In the genomic region with DNA sequence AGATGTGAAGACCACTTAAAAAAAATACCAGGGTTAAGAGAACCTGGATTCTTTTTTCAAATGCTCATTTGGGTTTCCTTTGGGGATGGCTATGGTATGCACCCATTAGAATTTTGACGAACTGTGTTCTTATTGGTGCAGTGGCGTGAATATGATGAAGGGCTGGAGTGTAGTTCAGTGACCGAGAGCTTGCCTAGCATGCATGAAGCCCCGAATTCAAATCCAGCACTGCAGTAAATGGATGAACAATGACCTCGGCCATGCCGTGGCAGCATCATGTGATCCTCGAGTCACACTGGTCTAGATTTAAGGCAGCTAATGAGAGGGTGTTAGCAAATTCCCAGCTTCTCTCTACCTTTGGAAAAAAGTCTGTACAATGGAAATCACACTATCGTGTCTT, we compare ENCODE assay signal across 8 mouse cellular contexts.
DNase-seq lines count a peak whose midpoint lies in the region; ATAC-seq and TF ChIP-seq lines count a peak whose summit lies in the region.

No protein-coding gene starts in this region.

- no peak overlapping the region for H3K9ac ChIP-seq in intestine, embryonic 14.5 days (ENCODE audit: low read length)
- no peak overlapping the region for H3K9ac ChIP-seq in intestine, postnatal 0 days (ENCODE audit: low read depth, low read length)
- H3K9ac ChIP-seq in embryonic facial prominence, embryonic 13.5 days, result no peak overlapping the region
- peak overlapping the region; percentile 53 for H3K9ac ChIP-seq in hindbrain, embryonic 14.5 days
- H3K9ac ChIP-seq in midbrain, postnatal 0 days (replicated peaks; ENCODE audit: low read length, poor library complexity, severe bottlenecking), result no peak overlapping the region

- 77% methylated on average over 8 of the region's 8 CpGs for WGBS in intestine, embryonic 14.5 days
- 83% methylated on average over 8 of the region's 8 CpGs for WGBS in intestine, postnatal 0 days
- 53% methylated on average over 8 of the region's 8 CpGs for WGBS in embryonic facial prominence, embryonic 13.5 days
- WGBS in hindbrain, embryonic 14.5 days, result 70% methylated on average over 8 of the region's 8 CpGs
- WGBS in midbrain, postnatal 0 days, result 19% methylated on average over 8 of the region's 8 CpGs
- 19% methylated on average over 8 of the region's 8 CpGs for WGBS in cerebellum, adult 2 months

- no peak for TF ChIP-seq CTCF in intestine, postnatal 0 days (IDR thresholded peaks at IDR 0.05; ENCODE audit: low read depth)
- TF ChIP-seq CTCF in midbrain, postnatal 0 days (IDR thresholded peaks at IDR 0.05), result no peak
- TF ChIP-seq CTCF in cerebellum, adult 2 months (IDR thresholded peaks at IDR 0.05; ENCODE audit: borderline replicate concordance, insufficient read depth, low read depth, low read length), result no peak

- no peak overlapping the region for H3K4me3 ChIP-seq in intestine, embryonic 14.5 days (ENCODE audit: low read depth, low read length)
- H3K4me3 ChIP-seq in intestine, postnatal 0 days (ENCODE audit: low read depth, low read length), result no peak overlapping the region
- no peak overlapping the region for H3K4me3 ChIP-seq in embryonic facial prominence, embryonic 13.5 days
- H3K4me3 ChIP-seq in hindbrain, embryonic 14.5 days (replicated peaks; ENCODE audit: low read length), result no peak overlapping the region
- no peak overlapping the region for H3K4me3 ChIP-seq in midbrain, postnatal 0 days (ENCODE audit: low read depth, low read length)
- no peak overlapping the region for H3K4me3 ChIP-seq in cerebellum, adult 2 months (replicated peaks; ENCODE audit: insufficient read depth, low read depth, low read length)

- peak overlapping the region; percentile 20 for H3K4me2 ChIP-seq in intestine, embryonic 14.5 days (ENCODE audit: low read length)
- H3K4me2 ChIP-seq in intestine, postnatal 0 days (replicated peaks; ENCODE audit: low read depth), result no peak overlapping the region
- H3K4me2 ChIP-seq in embryonic facial prominence, embryonic 13.5 days, result peak overlapping the region; percentile 48
- peak overlapping the region; percentile 26 for H3K4me2 ChIP-seq in hindbrain, embryonic 14.5 days (replicated peaks)
- H3K4me2 ChIP-seq in midbrain, postnatal 0 days (ENCODE audit: low read depth, low read length, poor library complexity, severe bottlenecking), result peak overlapping the region; percentile 21

- no peak for DNase-seq in intestine, embryonic 14.5 days (ENCODE audit: low spot score)
- no peak for DNase-seq in hindbrain, embryonic 14.5 days (ENCODE audit: low spot score)
- DNase-seq in midbrain, postnatal 0 days (ENCODE audit: low spot score), result no peak
- no peak for DNase-seq in layer of hippocampus, adult 18-20 months (ENCODE audit: low spot score in 2 of 2)
- no peak for DNase-seq in adrenal gland, postnatal 14 days
- DNase-seq in cerebellum, adult 2 months, result no peak

- H3K4me1 ChIP-seq in intestine, embryonic 14.5 days (replicated peaks; ENCODE audit: control insufficient read depth, insufficient read depth, low read length), result peaks cover 19% of the 10 kb centered on the region
- no peaks in the 10 kb centered on the region for H3K4me1 ChIP-seq in intestine, postnatal 0 days (replicated peaks; ENCODE audit: control insufficient read depth, insufficient read depth, low read length)
- H3K4me1 ChIP-seq in embryonic facial prominence, embryonic 13.5 days, result peaks cover 42% of the 10 kb centered on the region
- peaks cover 55% of the 10 kb centered on the region for H3K4me1 ChIP-seq in hindbrain, embryonic 14.5 days (replicated peaks; ENCODE audit: control insufficient read depth, insufficient read depth, low read length)
- peaks cover 12% of the 10 kb centered on the region; the same call in 1 of the 2 replicates for H3K4me1 ChIP-seq in midbrain, postnatal 0 days (ENCODE audit: insufficient read depth, low read length)
- no peaks in the 10 kb centered on the region for H3K4me1 ChIP-seq in cerebellum, adult 2 months (ENCODE audit: control insufficient read depth, insufficient read depth, low read length)

- no peaks in the 10 kb centered on the region for H3K9me3 ChIP-seq in intestine, embryonic 14.5 days (ENCODE audit: control insufficient read depth, low read length)
- no peaks in the 10 kb centered on the region for H3K9me3 ChIP-seq in intestine, postnatal 0 days (ENCODE audit: control insufficient read depth)
- no peaks in the 10 kb centered on the region for H3K9me3 ChIP-seq in embryonic facial prominence, embryonic 13.5 days
- H3K9me3 ChIP-seq in hindbrain, embryonic 14.5 days (ENCODE audit: control insufficient read depth, low read length), result no peaks in the 10 kb centered on the region
- no peaks in the 10 kb centered on the region for H3K9me3 ChIP-seq in midbrain, postnatal 0 days (ENCODE audit: low read length)

- no peak for ATAC-seq in intestine, embryonic 14.5 days (replicated peaks; ENCODE audit: low FRiP score, low TSS enrichment, low read depth)
- no peak for ATAC-seq in intestine, postnatal 0 days
- ATAC-seq in embryonic facial prominence, embryonic 13.5 days (ENCODE audit: insufficient number of reproducible peaks, insufficient read depth, low FRiP score, low TSS enrichment, low read depth), result no peak
- no peak for ATAC-seq in hindbrain, embryonic 14.5 days (ENCODE audit: low FRiP score)
- no peak for ATAC-seq in midbrain, postnatal 0 days (ENCODE audit: low FRiP score)

- no peaks in the 10 kb centered on the region for H3K27me3 ChIP-seq in intestine, embryonic 14.5 days (replicated peaks; ENCODE audit: control insufficient read depth, insufficient read depth, low read length)
- no peaks in the 10 kb centered on the region for H3K27me3 ChIP-seq in intestine, postnatal 0 days (replicated peaks; ENCODE audit: control insufficient read depth, insufficient read depth, low read length)
- H3K27me3 ChIP-seq in embryonic facial prominence, embryonic 13.5 days, result no peaks in the 10 kb centered on the region
- H3K27me3 ChIP-seq in hindbrain, embryonic 14.5 days (ENCODE audit: control insufficient read depth, insufficient read depth, low read length), result no peaks in the 10 kb centered on the region
- H3K27me3 ChIP-seq in midbrain, postnatal 0 days (ENCODE audit: insufficient read depth, low read length), result no peaks in the 10 kb centered on the region
- no peaks in the 10 kb centered on the region; the same call in 1 of the 2 replicates for H3K27me3 ChIP-seq in cerebellum, adult 2 months (ENCODE audit: control insufficient read depth, insufficient read depth, low read length)

- H3K27ac ChIP-seq in intestine, embryonic 14.5 days (ENCODE audit: low read depth), result peak overlapping the region; percentile 90
- H3K27ac ChIP-seq in intestine, postnatal 0 days (ENCODE audit: low read depth, low read length), result no peak overlapping the region
- peak overlapping the region; percentile 94 for H3K27ac ChIP-seq in embryonic facial prominence, embryonic 13.5 days
- H3K27ac ChIP-seq in hindbrain, embryonic 14.5 days, result peak overlapping the region; percentile 97
- peak overlapping the region; percentile 98 for H3K27ac ChIP-seq in midbrain, postnatal 0 days (ENCODE audit: low read depth, low read length)
- H3K27ac ChIP-seq in cerebellum, adult 2 months (ENCODE audit: insufficient read depth, low read length), result no peak overlapping the region

- H3K36me3 ChIP-seq in intestine, embryonic 14.5 days (ENCODE audit: control insufficient read depth, insufficient read depth, low read length), result no peaks in the 10 kb centered on the region
- H3K36me3 ChIP-seq in intestine, postnatal 0 days (ENCODE audit: control insufficient read depth, insufficient read depth), result no peaks in the 10 kb centered on the region
- no peaks in the 10 kb centered on the region for H3K36me3 ChIP-seq in embryonic facial prominence, embryonic 13.5 days
- no peaks in the 10 kb centered on the region for H3K36me3 ChIP-seq in hindbrain, embryonic 14.5 days (replicated peaks; ENCODE audit: control insufficient read depth, insufficient read depth)
- no peaks in the 10 kb centered on the region for H3K36me3 ChIP-seq in midbrain, postnatal 0 days (ENCODE audit: insufficient read depth, low read length)

- TF ChIP-seq POLR2A in cerebellum, adult 2 months (IDR thresholded peaks at IDR 0.05; ENCODE audit: borderline replicate concordance, insufficient read depth, low read length), result no peak

Comparison
In these comparisons a context has a peak if more than half of its experiments do, and no peak if none do; other contexts are left out.
1. H3K27ac ChIP-seq: peak in intestine, embryonic 14.5 days (single experiment), embryonic facial prominence, embryonic 13.5 days (single experiment), hindbrain, embryonic 14.5 days (single experiment) and midbrain, postnatal 0 days (single experiment); none in intestine, postnatal 0 days (single experiment) and cerebellum, adult 2 months (single experiment).